Mouse (Mus musculus): Measurements from ENCODE around the gene Acot1.
"Not testable (repeated sequence)": the region's sequence is repeated elsewhere in the genome, so short reads cannot be mapped to it uniquely, and the experiment has no call there.

DNA sequence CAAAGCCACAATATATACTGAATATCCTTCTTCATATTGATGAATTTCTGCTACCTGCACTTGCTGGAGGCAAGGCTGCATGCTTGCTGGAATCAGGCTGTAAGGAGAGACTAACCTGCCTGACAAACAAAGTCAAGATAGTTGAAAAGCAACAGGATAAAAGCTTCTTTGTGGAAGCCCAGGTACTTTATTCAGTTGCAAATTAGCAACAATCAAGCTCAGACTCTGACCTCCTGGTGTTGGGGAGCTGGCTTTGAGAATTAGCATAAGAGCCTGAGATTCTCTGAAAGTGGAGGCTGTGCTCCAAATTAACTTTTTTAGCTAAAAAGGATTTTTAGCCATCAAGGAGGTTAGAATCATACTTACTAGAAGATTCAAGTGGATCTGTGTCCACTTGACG is 19.8 kb downstream of the Acot1 start:
- TF ChIP-seq CTCF, EP300 (IDR thresholded peaks at IDR 0.05; ENCODE audit: low read depth): not testable (repeated sequence)

Data from heart, postnatal 0 days (tissue).